Mouse (Mus musculus): ENCODE measurements around the gene Gm38394.
"Not testable (repeated sequence)": the region's sequence is repeated elsewhere in the genome, so short reads cannot be mapped to it uniquely, and the experiment has no call there.

DNA sequence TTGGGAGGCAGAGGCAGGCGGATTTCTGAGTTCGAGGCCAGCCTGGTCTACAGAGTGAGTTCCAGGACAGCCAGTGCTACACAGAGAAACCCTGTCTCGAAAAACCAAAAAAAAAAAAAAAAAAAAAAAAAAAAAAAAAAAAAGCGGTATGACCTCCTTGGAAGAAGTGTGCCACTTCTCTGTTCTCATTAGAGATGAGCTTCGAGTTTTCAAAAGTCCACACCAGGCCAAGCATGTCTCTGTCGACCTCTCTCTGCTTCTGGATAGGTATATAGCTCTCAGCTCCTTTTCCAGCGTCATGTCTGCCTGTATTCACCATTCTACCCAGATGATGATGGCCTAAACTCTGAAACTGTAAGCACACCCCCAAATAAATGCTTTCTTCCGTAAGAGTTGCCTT lies 4.6 kb upstream of the Gm38394 start:
- not testable (repeated sequence) for TF ChIP-seq POLR2A (IDR thresholded peaks at IDR 0.05; ENCODE audit: borderline replicate concordance, control insufficient read depth, low read depth, low read length); CTCF (IDR thresholded peaks at IDR 0.05; ENCODE audit: control insufficient read depth, insufficient read depth, low read length)

All from bone marrow, adult 2 months (tissue).